Mouse (Mus musculus) kidney, postnatal 0 days (tissue): ENCODE results near the gene Cnot10. TPM values are rescaled to one million over a fixed set of nuclear protein-coding genes. Genes with fewer than 3 reads are reported as not detected.
"Not testable (repeated sequence)": the region's sequence is repeated elsewhere in the genome, so short reads cannot be mapped to it uniquely, and the experiment has no call there.

ENCODE experiments used
- ATAC-seq: fragments of 200-750 bp; cut with Nextera tagmentation; replicated peaks from 2 replicates; pipeline ENCODE4 v1.8.0; 2017; ENCODE audit warnings: low read depth, moderate number of reproducible peaks, moderate TSS enrichment, moderate library complexity; ENCODE audit not compliant: low FRiP score
- DNase-seq: peaks from one replicate; pipeline ENCODE4 v3.0.0-alpha.2; 2016; ENCODE audit warnings: low spot score
- H3K27ac ChIP-seq: fragments of 300-500 bp; sonication (generic); 2 replicates; pipeline ENCODE4 v1.5.1; 2014; ENCODE audit warnings: mild to moderate bottlenecking
- H3K27me3 ChIP-seq: fragments of 300-500 bp; sonication (generic); 2 replicates; pipeline ENCODE4 v1.6.1; 2014; ENCODE audit warnings: low read length, mixed read lengths; ENCODE audit not compliant: insufficient read depth
- H3K36me3 ChIP-seq: fragments of 300-500 bp; sonication (generic); 2 replicates; pipeline ENCODE4 v1.6.1; 2014; ENCODE audit warnings: low read length, mixed read lengths; ENCODE audit not compliant: insufficient read depth
- H3K4me1 ChIP-seq: fragments of 300-500 bp; sonication (generic); replicated peaks from 2 replicates; pipeline ENCODE4 v1.6.1; 2014; ENCODE audit warnings: antibody characterized with exemption, low read length, mixed read lengths; ENCODE audit not compliant: insufficient read depth
- H3K4me2 ChIP-seq: fragments of 300-500 bp; sonication (generic); 2 replicates; pipeline ENCODE4 v1.6.1; 2014; ENCODE audit warnings: mild to moderate bottlenecking, low read length, moderate library complexity, mixed read lengths
- H3K4me3 ChIP-seq: fragments of 300-500 bp; sonication (generic); replicated peaks from 2 replicates; pipeline ENCODE4 v1.5.1; 2014; ENCODE audit warnings: low read depth, low read length
- H3K9ac ChIP-seq: fragments of 300-500 bp; sonication (generic); 2 replicates; pipeline ENCODE4 v1.6.1; 2014; ENCODE audit warnings: low read depth, low read length
- H3K9me3 ChIP-seq: fragments of 300-500 bp; sonication (generic); replicated peaks from 2 replicates; pipeline ENCODE4 v1.6.1; 2016; ENCODE audit warnings: low read length, inconsistent platforms, mixed read lengths
- CTCF ChIP-seq: IDR thresholded peaks from 2 replicates; pipeline ENCODE4 v1.5.1; 2016; ENCODE audit warnings: antibody characterized with exemption, low read depth, mild to moderate bottlenecking, moderate library complexity
- WGBS: fragments of 180-500 bp; shearing (Covaris S2); extraction: QIAGEN DNeasy Blood & Tissue Kit; methylation state at CpG from one replicate; pipeline ENCODE4 v1.1.7; 2014; 5-methylcytosine and 5-hydroxymethylcytosine counted together
- polyA plus RNA-seq: library from polyadenylated mRNA; unstranded; fragments of >200 nt; fragmentation: Nextera tagmentation; extraction: Ambion mirVana; gene quantifications from 2 replicates; pipeline ENCODE4 v1.2.1, GENCODE M21; 2015

Cnot10 gene
- polyA plus RNA-seq, 1 experiment from 2014 or later, result 45.7 TPM

- Histone ChIP-seq H3K4me3 (no peak overlapping the region), H3K4me1 (no peaks in the 10 kb centered on the region), H3K27me3 (no peaks in the 10 kb centered on the region), H3K36me3 (no peaks in the 10 kb centered on the region), H3K4me2 (no peak overlapping the region), H3K27ac (no peak overlapping the region), H3K9ac (no peak overlapping the region), H3K9me3 (no peaks in the 10 kb centered on the region)
- DNase-seq (no peak), ATAC-seq (no peak)
- WGBS, result 64% methylated on average over 3 of the region's 3 CpGs
- TF ChIP-seq CTCF, result no peak
Measured at GRCm38 (mm10) chr9:114656701-114657100, 16.7 kb upstream of the Cnot10 start.

GRCm38 (mm10) chr9:114655356-114655755, 15.4 kb upstream of the Cnot10 start:
- ATAC-seq, result no peak
- Histone ChIP-seq H3K9me3 (no peaks in the 10 kb centered on the region), H3K27ac (no peak overlapping the region), H3K4me2 (no peak overlapping the region), H3K4me3 (no peak overlapping the region), H3K9ac (no peak overlapping the region), H3K27me3 (no peaks in the 10 kb centered on the region), H3K4me1 (no peaks in the 10 kb centered on the region), H3K36me3 (no peaks in the 10 kb centered on the region)
- DNase-seq, result no peak
- 93% methylated on average over 4 of the region's 4 CpGs for WGBS
- TF ChIP-seq CTCF, result no peak

- no peaks in the 10 kb centered on the region for H3K4me1 ChIP-seq
- H3K9ac ChIP-seq, result no peak overlapping the region
- 66% methylated on average over 21 of the region's 21 CpGs for WGBS
- ATAC-seq (no peak), DNase-seq (no peak)
- no peak overlapping the region for H3K4me2 ChIP-seq
- H3K27ac ChIP-seq, result no peak overlapping the region
- no peak for TF ChIP-seq CTCF
- H3K27me3 ChIP-seq, result no peaks in the 10 kb centered on the region
- no peaks in the 10 kb centered on the region for H3K36me3 ChIP-seq
- no peak overlapping the region for H3K4me3 ChIP-seq
- no peaks in the 10 kb centered on the region for H3K9me3 ChIP-seq
Measured at GRCm38 (mm10) chr9:114650938-114651634, 11.1 kb upstream of the Cnot10 start.

- Histone ChIP-seq H3K27me3 (no peaks in the 10 kb centered on the region), H3K9me3 (no peaks in the 10 kb centered on the region), H3K36me3 (no peaks in the 10 kb centered on the region), H3K4me2 (no peak overlapping the region), H3K27ac (no peak overlapping the region), H3K4me1 (no peaks in the 10 kb centered on the region), H3K9ac (no peak overlapping the region), H3K4me3 (no peak overlapping the region)
- DNase-seq (no peak), ATAC-seq (no peak)
- TF ChIP-seq CTCF, result no peak
- WGBS, result 64% methylated on average over 5 of the region's 5 CpGs
Measured at GRCm38 (mm10) chr9:114649371-114649770, 9.4 kb upstream of the Cnot10 start.

GRCm38 (mm10) chr9:114648472-114648871, 8.5 kb upstream of the Cnot10 start:
- not testable (repeated sequence) for H3K27me3 ChIP-seq, H3K9me3 ChIP-seq, ATAC-seq, H3K9ac ChIP-seq, H3K36me3 ChIP-seq, H3K27ac ChIP-seq, H3K4me3 ChIP-seq, H3K4me2 ChIP-seq, H3K4me1 ChIP-seq
- WGBS, result 50% methylated on average over 8 of the region's 9 CpGs
- peak; percentile 77 for TF ChIP-seq CTCF
- DNase-seq, result peak; percentile 68

- Histone ChIP-seq H3K4me1 (no peaks in the 10 kb centered on the region), H3K9ac (no peak overlapping the region), H3K27me3 (no peaks in the 10 kb centered on the region), H3K4me2 (no peak overlapping the region), H3K36me3 (no peaks in the 10 kb centered on the region), H3K27ac (no peak overlapping the region), H3K9me3 (no peaks in the 10 kb centered on the region), H3K4me3 (no peak overlapping the region)
- no peak for DNase-seq
- ATAC-seq, result no peak
- TF ChIP-seq CTCF, result peak; percentile 24; the same call in 1 of the 2 replicates
- 81% methylated on average over 28 of the region's 28 CpGs for WGBS
Measured at GRCm38 (mm10) chr9:114647506-114648432, 7.8 kb upstream of the Cnot10 start.
